Mouse (Mus musculus): ENCODE data around the gene Neurog2.

Neurog2 gene

GRCm38 (mm10) chr3:127646156-127646825, 13.4 kb downstream of the Neurog2 start:
- DNase-seq = no peak

GRCm38 (mm10) chr3:127651742-127652653, 19.1 kb downstream of the Neurog2 start:
- DNase-seq = no peak

GRCm38 (mm10) chr3:127660712-127661111, 27.8 kb downstream of the Neurog2 start:
- DNase-seq = no peak

- DNase-seq = no peak
Measured at GRCm38 (mm10) chr3:127661646-127662531, 29.0 kb downstream of the Neurog2 start.

GRCm38 (mm10) chr3:127679703-127680102, 46.8 kb downstream of the Neurog2 start:
- peak in 1 of 2 experiments; percentile 40 for DNase-seq
